ENCODE assay signal across 7 mouse cellular contexts in genomic region chr1:172364684-172365083, GRCm38 (mm10). TPM values are rescaled to one million over a fixed set of nuclear protein-coding genes. Genes with fewer than 3 reads are reported as not detected.
DNase-seq lines count a peak whose midpoint lies in the region; TF ChIP-seq lines count a peak whose summit lies in the region.

No protein-coding gene starts in this region.

- peak; percentile 52 for TF ChIP-seq RAD21 in CH12.LX (IDR thresholded peaks at IDR 0.05; ENCODE audit: low read depth, low read length)

- peaks cover 6 to 20% of the 10 kb centered on the region in 2 experiments for H3K4me1 ChIP-seq in CH12.LX (ENCODE audit: control insufficient read depth in 1 of 2, insufficient read depth in 2 of 2)
- H3K4me1 ChIP-seq in heart, adult 2 months (ENCODE audit: control insufficient read depth, insufficient read depth, low read length): no peaks in the 10 kb centered on the region

- no peak overlapping the region for H3K27ac ChIP-seq in CH12.LX (ENCODE audit: insufficient read depth, low read depth)
- no peak overlapping the region for H3K27ac ChIP-seq in heart, adult 2 months

- dilution Hi-C loops in CH12.LX (cut with MboI; ENCODE audit: extremely low pct_ligation_motif_present, extremely low pct_unique_long_range_greater_than_20kb, low sequenced_read_pairs): no loop called here

- intact Hi-C loops in heart, adult 2 months (cut with DNase I): no loop called here

- no peak for TF ChIP-seq EP300 in CH12.LX (IDR thresholded peaks at IDR 0.05; ENCODE audit: low read length)
- TF ChIP-seq EP300 in heart, adult 2 months (IDR thresholded peaks at IDR 0.05; ENCODE audit: insufficient read depth, low read depth, low read length): no peak

- no peak for TF ChIP-seq POLR2A in CH12.LX (IDR thresholded peaks at IDR 0.05; ENCODE audit: low read depth, low read length)
- no peak for TF ChIP-seq POLR2A in heart, adult 2 months (IDR thresholded peaks at IDR 0.05; ENCODE audit: insufficient read depth, low read depth, low read length)

- H3K27me3 ChIP-seq in CH12.LX (replicated peaks): peaks cover 3% of the 10 kb centered on the region
- no peaks in the 10 kb centered on the region for H3K27me3 ChIP-seq in heart, adult 2 months (ENCODE audit: control insufficient read depth, insufficient read depth, low read length)

- DNase-seq in CH12.LX (ENCODE audit: extremely low read depth) (peak; percentile 67), WW6 (ENCODE audit: low read depth, low spot score) (peak; percentile 56)
- peak; percentile 85 for DNase-seq in embryo, embryonic 11 days
- peak in 1 of 2 experiments; percentile 29 for DNase-seq in heart, adult 2 months
- peak; percentile 78 for DNase-seq in layer of hippocampus, adult 11-12 months (ENCODE audit: low spot score)
- peak; percentile 89 for DNase-seq in lung, postnatal 10 days
- peak; percentile 62 to 64 for DNase-seq in right cerebral cortex, adult 2 months (ENCODE audit: low spot score in 2 of 2)

- no peak overlapping the region for H3K9ac ChIP-seq in CH12.LX (ENCODE audit: insufficient read depth, low read depth)
- no peak overlapping the region for H3K9ac ChIP-seq in heart, adult 2 months (ENCODE audit: low read depth, low read length)

- no peaks in the 10 kb centered on the region for H3K9me3 ChIP-seq in CH12.LX (replicated peaks; ENCODE audit: low read length)

- 11% methylated on average over 6 of the region's 6 CpGs for WGBS in heart, adult 2 months

- H3K4me2 ChIP-seq in CH12.LX (ENCODE audit: insufficient read depth, low read depth, poor library complexity, severe bottlenecking): peak overlapping the region; percentile 39; the same call in 1 of the 2 replicates

- TF ChIP-seq CTCF in CH12.LX (conservative IDR thresholded peaks at IDR 0.05 in 1 of 2, IDR thresholded peaks at IDR 0.05 in 1 of 2; ENCODE audit: low read depth in 2 of 2, low read length in 2 of 2): peak; percentile 63 to 85; a peak in 3 of 4 replicates
- TF ChIP-seq CTCF in heart, adult 2 months (IDR thresholded peaks at IDR 0.05): peak; percentile 72

- in situ Hi-C loops in CH12.LX (cut with MboI; ENCODE audit: low pct_ligation_motif_present, low pct_unique_long_range_greater_than_20kb, low sequenced_read_pairs): no loop called here

- no peaks in the 10 kb centered on the region for H3K79me2 ChIP-seq in CH12.LX (replicated peaks; ENCODE audit: control insufficient read depth, extremely low read depth, insufficient read depth, poor library complexity, severe bottlenecking)
- no peaks in the 10 kb centered on the region for H3K79me2 ChIP-seq in heart, adult 2 months (replicated peaks; ENCODE audit: control insufficient read depth, insufficient read depth, low read length)

- H3K4me3 ChIP-seq in CH12.LX (replicated peaks in 1 of 3; ENCODE audit: low read depth in 2 of 3, low read length in 2 of 3, poor library complexity in 1 of 3): no peak overlapping the region
- H3K4me3 ChIP-seq in heart, adult 2 months: no peak overlapping the region

- no peaks in the 10 kb centered on the region for H3K36me3 ChIP-seq in CH12.LX (replicated peaks in 1 of 2; ENCODE audit: control insufficient read depth in 1 of 2, insufficient read depth in 1 of 2, low read length in 1 of 2)
- no peaks in the 10 kb centered on the region for H3K36me3 ChIP-seq in heart, adult 2 months (ENCODE audit: control insufficient read depth, insufficient read depth, low read length)

TF ChIP-seq in CH12.LX, 34 proteins besides CTCF, POLR2A, EP300 and RAD21:
- TF ChIP-seq PAX5 (IDR thresholded peaks at IDR 0.05; ENCODE audit: low read length) (no peak), MEF2A (IDR thresholded peaks at IDR 0.05; ENCODE audit: borderline replicate concordance, low read depth, low read length) (no peak), POLR2AphosphoS2 (IDR thresholded peaks at IDR 0.05; ENCODE audit: low read depth, low read length) (no peak), ZKSCAN1 (IDR thresholded peaks at IDR 0.05; ENCODE audit: borderline replicate concordance, low read depth, low read length) (no peak), TCF12 (IDR thresholded peaks at IDR 0.05; ENCODE audit: low read depth, low read length) (no peak), GABPA (IDR thresholded peaks at IDR 0.05; ENCODE audit: insufficient replicate concordance, low read depth, low read length) (no peak), USF2 (conservative IDR thresholded peaks at IDR 0.05; ENCODE audit: low read depth, low read length) (no peak), MAFK (IDR thresholded peaks at IDR 0.05; ENCODE audit: insufficient replicate concordance, low read length) (no peak), JUND (conservative IDR thresholded peaks at IDR 0.05; ENCODE audit: low read depth, low read length) (no peak), SMC3 (IDR thresholded peaks at IDR 0.05; ENCODE audit: low read depth, low read length) (peak; percentile 37; the same call in 1 of the 2 replicates), ZMIZ1 (IDR thresholded peaks at IDR 0.05; ENCODE audit: low read depth, low read length) (no peak), E2F4 (IDR thresholded peaks at IDR 0.05; ENCODE audit: insufficient replicate concordance, low read depth, low read length) (no peak), IRF4 (IDR thresholded peaks at IDR 0.05; ENCODE audit: low read depth, low read length) (peak; percentile 12; the same call in 1 of the 2 replicates), MXI1 (IDR thresholded peaks at IDR 0.05; ENCODE audit: low read depth, low read length) (no peak; the same call in 1 of the 2 replicates), MAX (IDR thresholded peaks at IDR 0.05; ENCODE audit: low read length) (no peak), BHLHE40 (IDR thresholded peaks at IDR 0.05; ENCODE audit: low read depth, low read length) (no peak), MAZ (IDR thresholded peaks at IDR 0.05; ENCODE audit: low read depth, low read length) (0 out of 2 replicates have a peak, but pooled peaks have one; percentile 32), KAT2A (IDR thresholded peaks at IDR 0.05; ENCODE audit: insufficient replicate concordance, low read length) (no peak), ETS1 (conservative IDR thresholded peaks at IDR 0.05; ENCODE audit: low read depth, low read length) (no peak), ELF1 (IDR thresholded peaks at IDR 0.05; ENCODE audit: low read depth, low read length) (no peak), SIN3A (IDR thresholded peaks at IDR 0.05; ENCODE audit: low read length) (no peak), MYC (IDR thresholded peaks at IDR 0.05; ENCODE audit: low read depth, low read length) (no peak), TBP (conservative IDR thresholded peaks at IDR 0.05; ENCODE audit: low read depth, low read length) (no peak), ZC3H11A (IDR thresholded peaks at IDR 0.05; ENCODE audit: low read depth, low read length) (no peak)

RNA-seq across cellular contexts. Expression of gene Pigm, which starts 11.7 kb away (rescaled TPM):
- total RNA-seq in CH12.LX (2012; rRNA removed): 8.6 and 9.5 TPM in 2 replicates
- 13.8 and 14.3 TPM in 2 replicates for total RNA-seq in CH12.LX (2014; rRNA removed)
- 8.7 and 10.7 TPM in 2 replicates for polyA plus RNA-seq in CH12.LX (2012; ENCODE audit: insufficient read length, low read depth)
- 1 to 10 TPM; 3.8 to 4.2 TPM for total RNA-seq in heart, adult 2 months (2021)
- 3.3 and 3.7 TPM in 2 replicates for polyA plus RNA-seq in heart, adult 2 months (2012; rRNA removed)

RNA-seq across cellular contexts. Expression of gene Kcnj10, which starts 23.7 kb away (rescaled TPM):
- total RNA-seq in CH12.LX (2012; rRNA removed) (0.08 and 0.13 TPM in 2 replicates), CH12.LX (2014; rRNA removed) (not detected in 2 replicates)
- 0.06 TPM in 1 of 2 replicates, not detected in the other for polyA plus RNA-seq in CH12.LX (2012; ENCODE audit: insufficient read length, low read depth)
- under 1 TPM; 0.07 to 0.08 TPM for total RNA-seq in heart, adult 2 months (2021)
- polyA plus RNA-seq in heart, adult 2 months (2012; rRNA removed): 0.26 and 0.27 TPM in 2 replicates

RNA-seq across cellular contexts. Expression of gene Kcnj9, which starts 35.6 kb away (rescaled TPM):
- total RNA-seq in CH12.LX (2012; rRNA removed) (0.04 TPM in 1 of 2 replicates, not detected in the other), CH12.LX (2014; rRNA removed) (not detected in 2 replicates)
- polyA plus RNA-seq in CH12.LX (2012; ENCODE audit: insufficient read length, low read depth): 0.07 and 0.10 TPM in 2 replicates
- not detected for total RNA-seq in heart, adult 2 months (2021)
- 0.04 and 0.06 TPM in 2 replicates for polyA plus RNA-seq in heart, adult 2 months (2012; rRNA removed)
